Mouse (Mus musculus) liver, adult 2 months (tissue): Measurements from ENCODE around the gene Pclo.

ENCODE experiments used
- CTCF ChIP-seq: fragments of 200-500 bp; IDR thresholded peaks from 2 replicates; pipeline ENCODE4 v1.5.1; 2011; ENCODE audit warnings: low read depth, low read length, control low read depth
- POLR2A ChIP-seq: fragments of 200-500 bp; IDR thresholded peaks from 2 replicates; pipeline ENCODE4 v1.6.1; 2011; ENCODE audit warnings: low read length, control low read depth; ENCODE audit not compliant: insufficient read depth; ENCODE audit errors: extremely low read depth

GRCm38 (mm10) chr5:14680419-14680818 lies 165.7 kb downstream of the Pclo start:
- TF ChIP-seq POLR2A (no peak), CTCF (no peak)
